Mouse (Mus musculus) heart, adult 2 months (tissue): Measurements from ENCODE around the gene Sept10.

Experiments used
- CTCF ChIP-seq: fragments of 200-600 bp; IDR thresholded peaks from 2 replicates; pipeline ENCODE4 v1.8.1; 2022; ENCODE audit warnings: antibody characterized with exemption, mild to moderate bottlenecking, moderate library complexity
- POLR2A ChIP-seq: fragments of 200-500 bp; IDR thresholded peaks from 2 replicates; pipeline ENCODE4 v1.6.1; 2011; ENCODE audit warnings: mild to moderate bottlenecking, low read depth, low read length, control low read depth; ENCODE audit not compliant: insufficient read depth

DNA sequence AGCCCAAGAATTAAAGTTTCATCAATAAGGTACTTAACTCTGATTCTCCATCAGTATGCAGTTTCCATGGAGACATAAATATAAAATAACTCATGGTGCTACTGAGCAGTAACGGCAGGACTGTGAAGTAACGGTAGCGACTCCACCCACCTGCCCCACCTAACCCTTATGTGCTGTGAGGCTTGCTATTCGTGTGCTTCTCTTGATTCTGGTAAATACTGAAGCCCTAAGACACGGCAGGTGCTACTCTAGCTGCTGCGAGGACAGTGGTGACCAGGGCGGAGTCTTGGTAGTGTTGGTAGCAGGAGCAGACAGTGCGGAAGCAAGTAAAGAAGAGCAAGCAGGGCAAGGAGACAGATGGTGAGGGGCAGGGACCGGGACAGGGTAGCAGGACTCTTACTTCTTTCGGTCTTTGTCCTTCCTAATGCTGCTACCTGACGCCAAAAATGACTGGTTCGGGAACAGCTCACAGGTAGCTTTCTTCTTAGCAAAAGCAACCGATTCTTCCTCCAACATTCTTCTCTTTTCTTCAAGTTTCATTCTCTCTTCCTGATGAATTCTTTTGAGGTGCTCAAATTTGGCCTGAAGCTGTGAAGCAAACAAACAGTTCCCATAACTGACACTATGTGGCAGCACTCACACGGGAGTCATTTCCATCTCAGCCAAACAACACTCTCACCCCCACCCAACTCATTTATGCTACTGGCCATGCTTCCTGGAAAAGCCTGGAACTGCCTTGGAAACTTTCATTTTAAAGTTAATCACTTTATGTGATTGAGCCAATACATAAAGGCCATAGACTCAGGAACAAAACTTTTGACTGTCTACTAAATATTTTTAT is 55.3 kb downstream of the Sept10 start:
- TF ChIP-seq CTCF (peak; percentile 97), POLR2A (no peak)
